Mouse (Mus musculus): ENCODE results near the gene Unc79. TPM values are rescaled to one million over a fixed set of nuclear protein-coding genes. Genes with fewer than 3 reads are reported as not detected.

Unc79 gene
- polyA plus RNA-seq, 1 experiment from 2014 or later: 8.3 TPM

DNA sequence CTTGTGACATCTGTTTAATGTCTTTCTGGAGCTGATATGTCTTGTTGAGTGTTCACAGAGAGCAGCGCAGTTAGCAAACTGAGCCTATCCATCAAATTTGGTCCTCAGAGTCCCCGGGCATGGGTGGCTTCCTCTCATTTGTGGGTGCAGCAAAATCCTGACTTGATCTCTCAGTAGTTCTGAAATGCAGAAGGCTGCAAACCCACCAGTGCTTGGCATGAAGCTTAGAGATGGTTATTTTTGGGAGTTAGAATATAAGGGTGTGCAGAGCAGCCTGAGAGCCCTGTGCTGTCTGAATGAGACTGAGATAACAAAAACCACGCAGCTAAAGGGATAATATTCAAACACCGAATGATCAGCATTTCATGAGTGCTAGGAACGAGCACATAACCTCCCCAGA, 146.5 kb downstream of the Unc79 start:
- peaks cover 49% of the 10 kb centered on the region for H3K36me3 ChIP-seq
- H3K27me3 ChIP-seq: no peaks in the 10 kb centered on the region
- H3K4me1 ChIP-seq (replicated peaks): no peaks in the 10 kb centered on the region
- no peak overlapping the region for H3K27ac ChIP-seq
- no peak for ATAC-seq
- no peak overlapping the region for H3K9ac ChIP-seq (replicated peaks)
- H3K4me3 ChIP-seq (replicated peaks): no peak overlapping the region
- WGBS: 87% methylated on average over 5 of the region's 5 CpGs
- H3K9me3 ChIP-seq: no peaks in the 10 kb centered on the region
- no peak overlapping the region for H3K4me2 ChIP-seq (replicated peaks)

- no peaks in the 10 kb centered on the region for H3K9me3 ChIP-seq
- H3K4me2 ChIP-seq (replicated peaks): no peak overlapping the region
- no peak overlapping the region for H3K9ac ChIP-seq (replicated peaks)
- no peak overlapping the region for H3K4me3 ChIP-seq (replicated peaks)
- WGBS: 93% methylated on average over 1 of the region's 1 CpGs
- no peak for ATAC-seq
- H3K36me3 ChIP-seq: peaks cover 25% of the 10 kb centered on the region
- no peaks in the 10 kb centered on the region for H3K27me3 ChIP-seq
- H3K27ac ChIP-seq: no peak overlapping the region
- H3K4me1 ChIP-seq (replicated peaks): no peaks in the 10 kb centered on the region
Observed at GRCm38 (mm10) chr12:103099185-103099584, 150.5 kb downstream of the Unc79 start.

DNA sequence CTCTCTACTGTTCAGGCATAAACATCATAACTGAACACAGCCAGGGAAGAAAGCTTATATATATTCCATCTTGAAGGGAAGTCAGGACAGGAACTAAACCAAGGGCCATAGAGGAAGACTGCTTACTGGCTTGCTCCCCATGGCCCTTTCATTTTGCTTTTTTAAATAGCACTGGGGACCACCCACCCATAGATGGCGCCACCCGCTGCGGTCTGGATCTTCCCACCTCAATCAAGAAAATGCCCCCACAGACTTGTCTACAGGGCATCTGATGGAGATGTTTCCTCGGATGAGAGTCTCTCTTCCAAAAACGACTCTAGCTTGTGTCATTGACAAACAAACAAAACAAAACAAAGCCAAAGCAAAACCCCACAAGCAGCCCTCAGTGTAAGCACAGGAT, 151.4 kb downstream of the Unc79 start:
- no peaks in the 10 kb centered on the region for H3K9me3 ChIP-seq
- no peak overlapping the region for H3K27ac ChIP-seq
- no peak overlapping the region for H3K4me2 ChIP-seq (replicated peaks)
- ATAC-seq: no peak
- H3K4me1 ChIP-seq (replicated peaks): no peaks in the 10 kb centered on the region
- no peaks in the 10 kb centered on the region for H3K27me3 ChIP-seq
- no peak overlapping the region for H3K9ac ChIP-seq (replicated peaks)
- peaks cover 22% of the 10 kb centered on the region for H3K36me3 ChIP-seq
- WGBS: 74% methylated on average over 5 of the region's 5 CpGs
- H3K4me3 ChIP-seq (replicated peaks): no peak overlapping the region

DNA sequence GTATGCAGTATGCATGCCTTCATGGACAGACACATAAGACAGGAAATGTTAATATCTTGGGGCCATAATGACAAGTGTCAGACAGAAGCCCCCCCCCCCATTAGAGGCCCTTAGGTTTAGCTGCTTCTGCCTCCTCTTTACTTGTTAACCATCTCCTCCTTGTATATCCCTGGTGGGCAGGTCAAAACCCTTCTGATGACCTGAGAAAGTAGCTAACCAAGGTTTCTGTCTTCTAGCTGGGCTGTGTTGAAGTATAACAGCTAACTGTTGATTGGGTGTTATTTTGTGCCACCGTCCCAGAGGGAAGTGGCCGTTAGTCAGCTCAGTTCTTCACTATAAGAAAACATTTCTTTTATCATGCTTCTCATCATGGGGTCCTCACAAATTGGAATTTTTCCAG, 154.4 kb downstream of the Unc79 start:
- no peaks in the 10 kb centered on the region for H3K9me3 ChIP-seq
- no peak overlapping the region for H3K4me2 ChIP-seq (replicated peaks)
- H3K9ac ChIP-seq (replicated peaks): no peak overlapping the region
- ATAC-seq: no peak
- 72% methylated on average over 2 of the region's 2 CpGs for WGBS
- no peak overlapping the region for H3K27ac ChIP-seq
- H3K4me1 ChIP-seq (replicated peaks): no peaks in the 10 kb centered on the region
- no peaks in the 10 kb centered on the region for H3K27me3 ChIP-seq
- H3K4me3 ChIP-seq (replicated peaks): no peak overlapping the region
- peaks cover 30% of the 10 kb centered on the region for H3K36me3 ChIP-seq

GRCm38 (mm10) chr12:103103601-103104000, 154.9 kb downstream of the Unc79 start:
- Histone ChIP-seq H3K4me3 (replicated peaks) (no peak overlapping the region), H3K27ac (no peak overlapping the region), H3K36me3 (peaks cover 36% of the 10 kb centered on the region), H3K4me1 (replicated peaks) (no peaks in the 10 kb centered on the region), H3K9ac (replicated peaks) (no peak overlapping the region), H3K9me3 (no peaks in the 10 kb centered on the region), H3K4me2 (replicated peaks) (no peak overlapping the region), H3K27me3 (no peaks in the 10 kb centered on the region)
- WGBS: 20% methylated on average over 5 of the region's 5 CpGs
- no peak for ATAC-seq

DNA sequence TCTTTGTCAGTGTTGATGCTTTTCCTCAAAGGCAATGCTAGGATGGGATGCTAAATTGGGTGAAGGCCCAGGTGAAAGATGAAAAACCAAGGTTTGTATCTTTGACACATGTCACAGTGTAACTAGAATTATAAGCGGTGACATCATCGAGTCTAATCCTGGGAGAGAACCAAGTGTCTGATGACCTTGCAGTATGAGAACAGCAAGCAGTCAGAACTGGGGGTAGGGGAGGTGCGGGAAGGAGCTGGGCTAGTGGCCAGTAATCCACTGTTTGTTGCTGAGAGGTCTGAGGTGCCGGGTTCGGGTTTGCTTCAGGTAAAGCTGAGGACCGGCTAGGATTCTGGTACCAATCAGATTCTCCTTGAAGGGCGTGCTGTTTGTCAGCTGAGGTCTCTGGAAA, 160.6 kb downstream of the Unc79 start:
- no peaks in the 10 kb centered on the region for H3K4me1 ChIP-seq (replicated peaks)
- no peak for ATAC-seq
- no peak overlapping the region for H3K4me2 ChIP-seq (replicated peaks)
- H3K4me3 ChIP-seq (replicated peaks): no peak overlapping the region
- no peaks in the 10 kb centered on the region for H3K9me3 ChIP-seq
- no peak overlapping the region for H3K27ac ChIP-seq
- no peak overlapping the region for H3K9ac ChIP-seq (replicated peaks)
- WGBS: 95% methylated on average over 7 of the region's 7 CpGs
- H3K36me3 ChIP-seq: peaks cover 70% of the 10 kb centered on the region
- no peaks in the 10 kb centered on the region for H3K27me3 ChIP-seq

GRCm38 (mm10) chr12:103116639-103117038, 168.0 kb downstream of the Unc79 start:
- Histone ChIP-seq H3K27me3 (no peaks in the 10 kb centered on the region), H3K9me3 (no peaks in the 10 kb centered on the region), H3K36me3 (peaks cover 56% of the 10 kb centered on the region), H3K4me2 (replicated peaks) (no peak overlapping the region), H3K27ac (no peak overlapping the region), H3K9ac (replicated peaks) (no peak overlapping the region), H3K4me3 (replicated peaks) (no peak overlapping the region), H3K4me1 (replicated peaks) (no peaks in the 10 kb centered on the region; the same call in 1 of the 2 replicates)
- WGBS: 91% methylated on average over 8 of the region's 8 CpGs
- no peak for ATAC-seq

GRCm38 (mm10) chr12:103117517-103118193, 169.0 kb downstream of the Unc79 start:
- Histone ChIP-seq H3K27me3 (no peaks in the 10 kb centered on the region), H3K9me3 (no peaks in the 10 kb centered on the region), H3K9ac (replicated peaks) (no peak overlapping the region), H3K27ac (no peak overlapping the region), H3K4me3 (replicated peaks) (no peak overlapping the region), H3K4me2 (replicated peaks) (no peak overlapping the region), H3K4me1 (replicated peaks) (no peaks in the 10 kb centered on the region; the same call in 1 of the 2 replicates), H3K36me3 (peaks cover 54% of the 10 kb centered on the region)
- WGBS: 68% methylated on average over 10 of the region's 10 CpGs
- ATAC-seq: no peak

DNA sequence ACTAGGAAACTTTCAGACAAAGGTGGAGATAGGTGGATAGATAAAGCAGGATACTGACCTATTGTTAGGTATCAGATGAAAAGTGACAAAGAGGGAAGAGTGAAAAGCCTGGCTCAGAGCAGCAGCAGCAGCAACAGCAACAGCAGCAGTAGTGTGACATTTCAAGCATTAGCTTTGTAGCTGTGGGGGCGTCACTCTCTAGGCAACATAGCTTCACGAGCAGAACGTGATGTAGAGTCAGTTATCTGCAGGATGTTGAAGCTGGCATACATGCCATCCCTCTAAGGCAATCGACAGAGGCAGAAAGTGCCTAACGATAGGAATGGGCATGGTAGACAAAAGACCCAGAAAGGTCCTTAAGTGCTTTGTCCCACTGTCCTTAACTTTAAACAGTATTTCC, 173.3 kb downstream of the Unc79 start:
- H3K27me3 ChIP-seq: no peaks in the 10 kb centered on the region
- H3K36me3 ChIP-seq: peaks cover 46% of the 10 kb centered on the region
- WGBS: 82% methylated on average over 5 of the region's 5 CpGs
- no peak overlapping the region for H3K4me3 ChIP-seq (replicated peaks)
- H3K4me2 ChIP-seq (replicated peaks): no peak overlapping the region
- no peak overlapping the region for H3K9ac ChIP-seq (replicated peaks)
- no peaks in the 10 kb centered on the region for H3K9me3 ChIP-seq
- H3K4me1 ChIP-seq (replicated peaks): no peaks in the 10 kb centered on the region
- no peak for ATAC-seq
- no peak overlapping the region for H3K27ac ChIP-seq

GRCm38 (mm10) chr12:103123861-103124260, 175.2 kb downstream of the Unc79 start:
- WGBS: 48% methylated on average over 1 of the region's 1 CpGs
- H3K36me3 ChIP-seq: peaks cover 48% of the 10 kb centered on the region
- H3K27ac ChIP-seq: no peak overlapping the region
- no peak overlapping the region for H3K4me2 ChIP-seq (replicated peaks)
- no peak overlapping the region for H3K9ac ChIP-seq (replicated peaks)
- no peak overlapping the region for H3K4me3 ChIP-seq (replicated peaks)
- ATAC-seq: no peak
- H3K9me3 ChIP-seq: no peaks in the 10 kb centered on the region
- H3K4me1 ChIP-seq (replicated peaks): no peaks in the 10 kb centered on the region
- no peaks in the 10 kb centered on the region for H3K27me3 ChIP-seq

GRCm38 (mm10) chr12:103128914-103129313, 180.3 kb downstream of the Unc79 start:
- H3K27ac ChIP-seq: no peak overlapping the region
- H3K36me3 ChIP-seq: peaks cover 53% of the 10 kb centered on the region
- 97% methylated on average over 6 of the region's 6 CpGs for WGBS
- no peak overlapping the region for H3K4me2 ChIP-seq (replicated peaks)
- no peak for ATAC-seq
- H3K9ac ChIP-seq (replicated peaks): no peak overlapping the region
- H3K27me3 ChIP-seq: no peaks in the 10 kb centered on the region
- no peak overlapping the region for H3K4me3 ChIP-seq (replicated peaks)
- H3K9me3 ChIP-seq: no peaks in the 10 kb centered on the region
- no peaks in the 10 kb centered on the region for H3K4me1 ChIP-seq (replicated peaks)

GRCm38 (mm10) chr12:103129395-103130248, 181.0 kb downstream of the Unc79 start:
- 89% methylated on average over 17 of the region's 17 CpGs for WGBS
- Histone ChIP-seq H3K4me1 (replicated peaks) (no peaks in the 10 kb centered on the region), H3K27ac (no peak overlapping the region), H3K9me3 (no peaks in the 10 kb centered on the region), H3K4me2 (replicated peaks) (no peak overlapping the region), H3K36me3 (peaks cover 61% of the 10 kb centered on the region), H3K27me3 (no peaks in the 10 kb centered on the region), H3K4me3 (replicated peaks) (no peak overlapping the region), H3K9ac (replicated peaks) (no peak overlapping the region)
- ATAC-seq: no peak
